Mouse (Mus musculus) kidney, postnatal 14 days (tissue): Measurements from ENCODE around the gene Xrra1.
A peak's percentile ranks its signal among the peaks of the same experiment; 100 is the strongest.
"Not testable (repeated sequence)": the region's sequence is repeated elsewhere in the genome, so short reads cannot be mapped to it uniquely, and the experiment has no call there.

Experiments used
- DNase-seq: peaks from one replicate; pipeline ENCODE4 v3.0.0; 2022; ENCODE audit warnings: mixed read lengths

Gene Xrra1

DNA sequence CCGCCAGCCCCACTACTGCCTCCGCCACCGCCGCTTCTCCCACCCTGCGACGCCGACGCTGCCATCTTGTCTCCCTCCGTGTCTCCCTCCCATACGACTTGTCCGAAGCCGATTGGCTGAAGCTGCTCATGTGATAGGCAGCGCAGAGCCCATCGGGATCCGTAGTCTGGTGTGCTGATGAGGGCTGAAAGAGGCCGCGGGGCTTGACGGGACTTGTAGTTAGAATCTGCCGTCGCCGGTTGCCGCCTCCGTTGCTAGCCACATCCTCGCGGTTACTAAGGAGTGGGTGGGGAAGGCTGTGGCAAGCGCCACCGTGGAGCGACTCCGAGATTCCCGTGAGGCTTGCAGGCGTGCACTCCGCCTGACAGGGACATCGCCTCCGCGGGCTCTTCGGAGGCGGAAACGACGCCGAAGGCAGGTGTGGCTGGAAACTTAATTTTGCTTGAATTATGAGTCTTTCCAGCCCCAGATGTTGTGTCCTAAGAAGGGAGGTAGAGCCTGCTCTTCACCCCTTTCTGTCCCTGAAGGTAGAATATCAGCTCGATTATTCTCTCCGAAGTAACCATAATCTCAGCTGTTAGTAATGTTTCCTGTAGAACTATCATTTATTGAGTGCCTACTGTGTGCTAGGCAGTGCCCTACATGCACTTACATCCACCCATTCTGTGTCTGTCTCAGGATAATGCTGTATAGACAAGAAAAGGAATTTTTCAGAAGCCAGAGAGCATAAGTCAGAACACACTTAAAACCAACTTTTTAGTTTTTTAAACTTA is at the start of gene Xrra1:
Gene Xrra1 (plus strand): TSS at position 304 of the 773 bp plus-strand sequence.
- peak; percentile 98 for DNase-seq

DNA sequence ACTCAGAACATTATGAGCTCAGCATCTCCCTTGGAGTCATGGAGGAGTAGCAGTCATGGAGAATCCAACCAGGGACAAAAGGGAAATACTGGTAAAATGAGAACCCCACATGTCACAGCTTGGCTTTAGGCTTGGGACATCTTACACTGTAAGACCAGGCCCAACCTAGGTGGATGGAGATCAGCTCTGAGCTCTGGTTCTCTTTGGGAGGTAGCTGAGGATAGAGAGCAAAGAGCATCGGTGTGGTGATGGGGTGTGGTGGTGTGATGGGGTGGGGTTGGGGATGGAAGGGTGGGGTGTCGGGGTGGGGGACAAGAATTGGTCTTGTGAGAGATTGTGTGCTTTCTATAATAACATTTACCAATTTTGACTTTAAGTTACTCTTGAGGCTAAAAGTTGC is 48.1 kb upstream of the Xrra1 start:
- DNase-seq: no peak

DNA sequence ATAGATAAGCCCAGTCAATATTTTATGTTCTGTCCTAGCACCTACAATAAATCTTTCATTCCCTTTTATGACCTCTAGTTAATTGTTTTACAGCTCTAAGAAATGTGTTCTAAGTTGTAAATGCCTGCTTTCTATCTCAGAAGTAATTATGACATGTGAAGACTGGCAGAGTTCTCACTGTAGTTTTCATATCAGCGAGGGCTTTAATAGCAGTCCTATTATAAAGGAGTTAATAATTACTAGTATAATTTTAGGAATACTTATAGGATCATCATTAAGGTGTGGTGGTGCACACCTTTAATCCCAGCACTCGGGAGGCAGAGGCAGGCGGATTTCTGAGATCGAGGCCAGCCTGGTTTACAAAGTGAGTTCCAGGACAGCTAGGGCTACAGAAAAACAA is 47.3 kb upstream of the Xrra1 start:
- no peak for DNase-seq

DNA sequence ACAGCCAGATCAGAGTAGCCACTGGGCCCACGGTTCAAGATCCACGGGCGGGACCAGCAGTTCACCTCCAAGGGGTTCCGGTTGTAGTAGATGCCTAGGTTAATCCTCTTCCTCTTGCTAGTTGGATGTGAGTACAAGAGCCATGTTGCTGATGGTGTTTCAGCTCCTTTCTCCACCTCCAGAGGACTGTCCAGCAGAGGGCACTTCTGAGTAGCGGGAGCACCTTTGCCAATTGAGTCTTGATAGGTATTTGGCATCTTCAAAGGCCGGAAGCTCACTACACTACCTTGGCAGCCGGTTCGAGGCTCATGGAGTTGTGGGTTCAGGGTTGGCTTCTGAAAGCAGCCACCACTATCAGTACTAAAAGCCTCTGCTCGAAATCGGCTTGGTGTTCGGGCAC is 45.5 kb upstream of the Xrra1 start:
- DNase-seq: no peak

- not testable (repeated sequence) for DNase-seq
These were observed 40.7 kb upstream of the Xrra1 start for GRCm38 (mm10) chr7:99818181-99818725.

DNA sequence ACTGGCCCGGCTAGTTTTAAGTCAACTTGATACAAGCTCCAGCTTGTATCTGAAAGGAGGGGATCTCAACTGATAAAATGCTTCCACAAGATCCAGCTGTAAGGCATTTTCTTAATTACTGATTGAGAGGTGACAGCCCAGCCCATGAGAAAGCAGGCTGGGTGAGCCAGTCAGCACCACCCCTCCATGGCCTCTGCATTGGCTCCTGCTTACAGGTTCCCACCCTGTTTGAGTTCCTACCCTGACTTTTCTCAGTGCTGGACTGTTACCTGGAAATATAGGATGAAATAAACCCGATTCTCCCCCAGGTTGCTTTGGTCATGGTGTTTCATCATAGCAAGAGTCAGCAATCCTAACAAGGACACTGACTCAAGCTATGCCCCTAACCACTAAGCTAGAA is 37.0 kb upstream of the Xrra1 start:
- no peak for DNase-seq

GRCm38 (mm10) chr7:99822426-99822825 is 36.5 kb upstream of the Xrra1 start:
- no peak for DNase-seq

DNA sequence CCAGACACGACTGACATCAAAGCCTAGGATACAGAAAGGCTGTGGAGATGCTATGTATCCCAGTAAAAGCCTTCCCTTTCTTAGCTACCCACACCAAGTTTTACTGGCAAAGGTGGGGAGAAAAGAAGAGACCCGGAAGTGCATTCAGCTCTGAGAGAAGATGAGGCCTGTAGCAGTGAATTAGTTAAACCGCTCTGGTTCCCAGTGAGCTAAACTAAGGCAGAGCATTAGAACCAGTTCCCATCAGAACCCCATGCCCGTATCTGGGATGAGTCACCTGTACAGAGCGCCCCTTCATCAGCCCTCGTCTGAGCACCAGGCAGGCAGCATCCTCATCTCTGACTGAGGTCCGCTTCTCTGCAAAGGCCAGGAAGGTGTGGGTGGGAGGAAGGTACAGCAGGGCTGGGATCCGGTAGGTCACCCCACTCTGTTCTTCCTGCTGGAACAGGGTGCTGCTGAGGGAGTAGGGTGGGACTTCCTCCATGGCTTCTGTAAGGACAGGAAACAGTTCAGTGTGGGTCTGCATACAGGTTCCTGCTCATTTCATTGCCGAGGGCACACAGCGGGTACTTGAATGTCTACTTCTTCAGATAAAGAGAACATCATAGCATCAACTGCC is 35.8 kb upstream of the Xrra1 start:
- DNase-seq: no peak

- no peak for DNase-seq
These were observed 34.0 kb upstream of the Xrra1 start for GRCm38 (mm10) chr7:99824649-99825483.

GRCm38 (mm10) chr7:99825511-99825910 is 33.4 kb upstream of the Xrra1 start:
- DNase-seq: no peak

DNA sequence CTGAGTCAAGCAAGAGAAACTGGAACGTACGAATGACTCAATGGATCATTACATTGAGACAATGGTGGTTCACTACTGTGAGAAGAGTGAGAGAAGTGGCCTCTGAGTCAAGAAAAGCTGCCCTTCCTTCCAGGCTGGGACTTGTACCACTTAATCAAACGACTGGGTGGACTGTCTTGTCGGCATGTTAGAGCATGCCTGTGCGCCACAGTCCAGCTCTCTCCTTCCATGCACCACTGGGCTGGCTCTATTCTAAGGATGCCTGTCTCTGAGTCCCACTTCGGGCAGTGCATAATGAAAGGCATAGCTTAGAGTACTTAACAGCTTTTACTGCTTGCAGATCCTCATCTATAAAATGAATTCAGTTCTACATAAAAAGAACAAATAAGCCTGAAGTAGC is 32.8 kb upstream of the Xrra1 start:
- no peak for DNase-seq

- DNase-seq: peak; percentile 96
These were observed 30.8 kb upstream of the Xrra1 start, which contains the start of gene Neu3 for GRCm38 (mm10) chr7:99828083-99828570. Gene Neu3, minus strand, starts transcription at chr7:99828417.

GRCm38 (mm10) chr7:99833115-99833845 is 25.6 kb upstream of the Xrra1 start:
- DNase-seq: no peak

DNA sequence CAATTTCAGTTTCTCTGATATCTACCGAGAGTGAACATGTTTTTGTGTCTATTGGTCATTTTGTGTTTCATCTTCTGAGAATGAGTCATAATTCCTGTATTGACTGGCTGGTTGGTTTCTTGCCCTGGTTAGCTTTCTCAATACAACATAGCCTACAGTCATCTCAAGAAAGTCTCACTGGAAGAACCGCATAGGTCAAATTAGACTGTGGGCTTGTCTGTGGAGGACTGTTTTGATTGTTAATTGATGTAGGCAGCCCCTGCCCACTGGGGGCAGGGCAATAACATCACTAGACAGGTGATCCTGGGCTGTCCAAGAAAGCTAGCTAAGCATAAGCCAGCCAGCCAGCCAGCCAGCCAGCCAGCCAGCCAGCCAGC is 25.1 kb upstream of the Xrra1 start:
- DNase-seq: no peak

DNA sequence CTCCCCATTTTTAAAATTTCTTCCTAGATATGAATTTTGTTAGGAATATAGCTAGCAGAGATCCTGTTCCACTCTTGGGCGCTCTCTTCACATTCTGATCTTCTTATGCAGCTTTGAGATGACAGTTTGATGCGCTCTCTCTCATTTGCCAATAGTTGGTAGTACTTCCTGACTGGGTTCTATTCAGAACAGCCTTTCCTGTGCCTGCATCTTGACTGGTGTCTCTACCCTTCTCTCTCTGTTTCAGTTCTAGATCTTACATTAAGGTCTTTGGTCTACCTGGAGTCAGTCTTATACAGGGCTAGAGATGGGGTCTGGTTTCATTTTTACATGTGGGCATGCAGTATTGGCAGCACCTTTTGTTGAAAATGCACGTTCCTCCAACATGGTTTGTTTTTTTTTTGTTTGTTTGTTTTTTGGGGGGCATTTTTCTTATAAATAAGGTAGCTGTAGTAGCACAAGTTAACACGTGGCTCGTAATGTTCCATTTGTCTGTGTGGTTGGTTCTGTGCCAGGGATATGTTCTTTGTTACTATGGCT is 24.5 kb upstream of the Xrra1 start:
- no peak for DNase-seq

DNA sequence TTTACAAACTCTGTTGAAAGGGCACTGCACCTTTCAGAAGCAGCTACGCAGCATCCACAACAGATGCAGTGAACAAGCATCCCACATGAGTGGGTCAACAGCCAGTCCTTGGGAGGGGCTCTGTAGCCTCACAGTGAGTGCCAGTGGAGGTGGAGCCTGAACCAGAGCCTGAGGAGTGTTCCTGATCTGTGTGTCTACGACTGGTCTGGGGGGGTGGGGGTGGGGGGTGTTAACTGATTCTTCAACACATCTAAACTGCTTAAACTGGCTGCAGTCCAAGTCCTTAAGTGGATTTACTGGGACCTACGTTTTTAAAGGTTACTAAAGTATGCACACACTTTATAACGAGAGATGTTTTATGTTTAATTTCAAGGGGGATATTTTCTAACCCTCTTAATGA is 22.1 kb upstream of the Xrra1 start:
- no peak for DNase-seq

DNA sequence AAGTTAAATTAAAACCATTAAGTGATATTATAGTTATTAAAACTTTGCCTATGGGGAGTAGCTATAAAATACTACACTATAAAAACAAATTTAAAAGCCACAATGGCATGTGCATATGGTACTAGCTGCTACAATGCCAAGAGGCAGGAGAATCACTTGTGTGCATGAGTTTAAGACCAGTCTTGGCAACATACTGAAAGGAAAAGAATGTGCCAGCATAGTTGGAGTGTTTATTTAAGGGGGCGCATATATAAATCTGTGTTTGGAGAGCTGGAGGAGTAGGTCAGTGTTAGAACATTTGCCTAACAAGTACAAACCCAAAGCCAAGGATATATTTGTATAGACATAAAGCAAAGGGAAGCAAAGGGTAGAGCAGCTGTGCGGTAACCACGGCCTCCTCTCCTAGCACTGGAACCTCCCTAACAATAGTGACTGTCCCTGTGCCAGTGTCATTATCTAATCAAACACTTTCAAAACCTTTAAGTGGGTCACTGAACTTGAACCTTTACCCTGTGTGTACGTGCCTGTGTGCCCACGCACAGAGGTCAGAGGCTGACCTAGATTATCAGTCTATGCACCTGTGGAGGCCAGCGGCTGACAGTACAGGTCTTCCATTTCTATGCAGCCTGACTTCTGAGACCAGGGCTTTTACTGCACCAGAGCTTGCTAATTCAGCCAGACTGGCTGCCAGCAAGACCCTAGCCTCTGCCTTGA is 21.4 kb upstream of the Xrra1 start:
- DNase-seq: no peak

DNA sequence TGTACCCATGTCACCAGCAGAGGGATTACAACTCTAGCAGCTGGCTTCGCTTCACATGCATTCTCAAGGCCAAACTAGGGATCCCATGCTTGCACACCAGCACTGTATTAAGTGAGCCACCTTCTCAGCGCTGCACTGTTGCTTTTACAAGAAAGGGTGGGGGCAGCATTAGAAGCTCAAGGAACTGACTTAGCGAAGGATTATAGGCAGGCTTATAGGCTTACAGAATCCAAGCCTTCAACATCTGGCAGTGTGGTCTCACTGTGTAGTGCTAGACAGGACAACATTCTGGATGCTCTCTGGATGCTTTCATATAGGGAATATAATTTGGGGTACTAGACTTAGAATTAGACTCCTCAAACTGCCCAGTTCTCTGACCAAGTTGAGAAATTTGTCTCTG is 20.7 kb upstream of the Xrra1 start:
- DNase-seq: no peak

DNA sequence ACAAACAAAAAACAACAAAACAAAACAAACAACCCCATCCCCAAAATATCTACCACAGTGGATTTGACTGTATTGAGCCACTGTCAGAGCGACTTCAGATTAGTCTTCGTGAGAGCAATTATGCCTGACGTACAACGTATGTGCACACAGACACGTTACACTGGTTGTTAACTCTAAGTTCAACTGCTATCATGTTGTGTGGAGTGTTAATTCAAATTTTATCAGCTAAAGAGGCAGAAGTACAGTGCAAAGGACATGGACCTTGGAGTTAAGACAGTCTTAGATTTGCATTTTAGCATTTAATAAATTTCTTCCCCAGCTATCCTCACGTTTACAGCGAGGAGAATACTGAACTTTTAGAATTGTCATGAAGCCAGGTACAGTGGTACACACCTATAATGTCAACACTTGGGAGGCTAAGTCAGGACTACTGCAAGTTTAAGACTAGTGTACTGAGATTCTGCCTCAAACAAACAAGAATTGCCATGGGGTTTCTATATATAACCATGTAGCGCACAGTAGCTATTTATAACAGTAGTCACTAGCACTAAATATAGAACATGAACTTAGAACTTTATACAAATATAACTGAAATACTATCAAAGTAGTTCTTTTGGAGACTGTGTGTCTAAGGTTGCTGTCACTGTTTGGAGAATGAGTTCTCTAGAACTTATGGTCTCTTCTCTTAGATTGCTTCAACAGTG is 13.2 kb upstream of the Xrra1 start:
- DNase-seq: no peak

DNA sequence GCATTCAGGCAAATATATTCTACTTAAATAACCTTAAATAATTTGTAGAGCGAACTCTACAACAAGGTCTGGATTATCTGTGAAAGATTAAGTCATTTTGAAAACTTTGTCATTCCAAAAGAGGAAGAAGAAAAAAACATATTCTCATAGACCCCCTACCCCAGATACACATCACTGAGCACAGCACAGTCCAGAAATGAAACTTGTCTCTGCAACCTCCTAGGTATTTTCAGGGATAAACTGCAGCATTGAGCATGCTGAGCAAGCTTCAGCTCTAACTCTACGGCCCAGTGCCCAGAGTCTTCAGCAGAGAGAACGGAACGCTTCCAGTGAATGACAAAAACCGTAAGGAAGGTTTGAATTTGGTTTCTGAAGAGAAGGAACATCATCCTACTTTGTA is 8.4 kb upstream of the Xrra1 start:
- DNase-seq: no peak

- no peak for DNase-seq
These were observed 7.8 kb upstream of the Xrra1 start for GRCm38 (mm10) chr7:99851121-99851520.
